Mouse (Mus musculus): ENCODE data around the gene Myo16. TPM values are rescaled to one million over a fixed set of nuclear protein-coding genes. Genes with fewer than 3 reads are reported as not detected.

Myo16 gene
- total RNA-seq, 2 experiments from 2014 or later: 1.7 to 2.7 TPM

GRCm38 (mm10) chr8:10255741-10256140 lies 102.0 kb downstream of the Myo16 start:
- intact Hi-C loops (cut with DNase I; ENCODE audit: low total_unique reads): no loop called here

GRCm38 (mm10) chr8:10256563-10256962 lies 102.9 kb downstream of the Myo16 start:
- intact Hi-C loops (cut with DNase I; ENCODE audit: low total_unique reads): no loop called here
- DNase-seq: no peak

More at GRCm38 (mm10) chr8:10255741-10256140, 102.0 kb downstream of the Myo16 start:
- DNase-seq: no peak

- intact Hi-C loops (cut with DNase I; ENCODE audit: low total_unique reads): no loop called here
- DNase-seq: no peak
These were observed 116.4 kb downstream of the Myo16 start for GRCm38 (mm10) chr8:10270094-10270493.

- DNase-seq: no peak
- intact Hi-C loops (cut with DNase I; ENCODE audit: low total_unique reads): no loop called here
These were observed 138.9 kb downstream of the Myo16 start for GRCm38 (mm10) chr8:10292600-10292999.

GRCm38 (mm10) chr8:10300797-10301196 lies 147.1 kb downstream of the Myo16 start:
- intact Hi-C loops (cut with DNase I; ENCODE audit: low total_unique reads): no loop called here
- no peak for DNase-seq

- intact Hi-C loops (cut with DNase I; ENCODE audit: low total_unique reads): no loop called here
- DNase-seq: no peak
These were observed 149.3 kb downstream of the Myo16 start for GRCm38 (mm10) chr8:10303061-10303460.

GRCm38 (mm10) chr8:10303992-10304391 lies 150.3 kb downstream of the Myo16 start:
- no peak for DNase-seq
- intact Hi-C loops (cut with DNase I; ENCODE audit: low total_unique reads): no loop called here

- no peak for DNase-seq
- intact Hi-C loops (cut with DNase I; ENCODE audit: low total_unique reads): no loop called here
These were observed 151.0 kb downstream of the Myo16 start for GRCm38 (mm10) chr8:10304721-10305120.

- no peak for DNase-seq
- intact Hi-C loops (cut with DNase I; ENCODE audit: low total_unique reads): no loop called here
These were observed 153.6 kb downstream of the Myo16 start for GRCm38 (mm10) chr8:10307345-10307744.

GRCm38 (mm10) chr8:10307770-10308476 lies 154.2 kb downstream of the Myo16 start:
- no peak for DNase-seq
- intact Hi-C loops (cut with DNase I; ENCODE audit: low total_unique reads): no loop called here

- intact Hi-C loops (cut with DNase I; ENCODE audit: low total_unique reads): loop anchor here (5.0 kb wide), 1 partner anchor 263 kb away; no protein-coding TSS in a partner anchor
- no peak for DNase-seq
These were observed 156.8 kb downstream of the Myo16 start for GRCm38 (mm10) chr8:10310470-10310869.

GRCm38 (mm10) chr8:10312316-10312715 lies 158.6 kb downstream of the Myo16 start:
- no peak for DNase-seq
- intact Hi-C loops (cut with DNase I; ENCODE audit: low total_unique reads): loop anchor here (5.0 kb wide), 1 partner anchor 265 kb away; no protein-coding TSS in a partner anchor

GRCm38 (mm10) chr8:10316201-10316600 lies 162.5 kb downstream of the Myo16 start:
- no peak for DNase-seq
- intact Hi-C loops (cut with DNase I; ENCODE audit: low total_unique reads): no loop called here

GRCm38 (mm10) chr8:10318103-10318502 lies 164.4 kb downstream of the Myo16 start:
- DNase-seq: no peak
- intact Hi-C loops (cut with DNase I; ENCODE audit: low total_unique reads): no loop called here

- no peak for DNase-seq
- intact Hi-C loops (cut with DNase I; ENCODE audit: low total_unique reads): no loop called here
These were observed 196.7 kb downstream of the Myo16 start for GRCm38 (mm10) chr8:10350451-10350850.

GRCm38 (mm10) chr8:10358711-10359110 lies 205.0 kb downstream of the Myo16 start:
- no peak for DNase-seq

GRCm38 (mm10) chr8:10362949-10363348 lies 209.2 kb downstream of the Myo16 start:
- intact Hi-C loops (cut with DNase I; ENCODE audit: low total_unique reads): no loop called here
- DNase-seq: no peak

More at GRCm38 (mm10) chr8:10358711-10359110, 205.0 kb downstream of the Myo16 start:
- intact Hi-C loops (cut with DNase I; ENCODE audit: low total_unique reads): no loop called here

GRCm38 (mm10) chr8:10363654-10364406 lies 210.1 kb downstream of the Myo16 start:
- intact Hi-C loops (cut with DNase I; ENCODE audit: low total_unique reads): no loop called here
- DNase-seq: no peak

GRCm38 (mm10) chr8:10366141-10366540 lies 212.4 kb downstream of the Myo16 start:
- no peak for DNase-seq
- intact Hi-C loops (cut with DNase I; ENCODE audit: low total_unique reads): no loop called here

GRCm38 (mm10) chr8:10372571-10372970 lies 218.9 kb downstream of the Myo16 start:
- DNase-seq: no peak
- intact Hi-C loops (cut with DNase I; ENCODE audit: low total_unique reads): no loop called here

GRCm38 (mm10) chr8:10387143-10387542 lies 233.4 kb downstream of the Myo16 start:
- intact Hi-C loops (cut with DNase I; ENCODE audit: low total_unique reads): no loop called here
- DNase-seq: peak; percentile 10
